Mouse (Mus musculus): ENCODE measurements around the gene Magi1. TPM values are rescaled to one million over a fixed set of nuclear protein-coding genes. Genes with fewer than 3 reads are reported as not detected.
A peak's percentile ranks its signal among the peaks of the same experiment; 100 is the strongest.

The Magi1 gene
- polyA plus RNA-seq, 1 experiment, result 2.3 TPM

- H3K9me3 ChIP-seq, result peaks cover 4% of the 10 kb centered on the region; the same call in 1 of the 2 replicates
- no peak overlapping the region for H3K4me3 ChIP-seq (replicated peaks)
These were observed 512.6 kb downstream of the Magi1 start for GRCm38 (mm10) chr6:93771081-93771480.

DNA sequence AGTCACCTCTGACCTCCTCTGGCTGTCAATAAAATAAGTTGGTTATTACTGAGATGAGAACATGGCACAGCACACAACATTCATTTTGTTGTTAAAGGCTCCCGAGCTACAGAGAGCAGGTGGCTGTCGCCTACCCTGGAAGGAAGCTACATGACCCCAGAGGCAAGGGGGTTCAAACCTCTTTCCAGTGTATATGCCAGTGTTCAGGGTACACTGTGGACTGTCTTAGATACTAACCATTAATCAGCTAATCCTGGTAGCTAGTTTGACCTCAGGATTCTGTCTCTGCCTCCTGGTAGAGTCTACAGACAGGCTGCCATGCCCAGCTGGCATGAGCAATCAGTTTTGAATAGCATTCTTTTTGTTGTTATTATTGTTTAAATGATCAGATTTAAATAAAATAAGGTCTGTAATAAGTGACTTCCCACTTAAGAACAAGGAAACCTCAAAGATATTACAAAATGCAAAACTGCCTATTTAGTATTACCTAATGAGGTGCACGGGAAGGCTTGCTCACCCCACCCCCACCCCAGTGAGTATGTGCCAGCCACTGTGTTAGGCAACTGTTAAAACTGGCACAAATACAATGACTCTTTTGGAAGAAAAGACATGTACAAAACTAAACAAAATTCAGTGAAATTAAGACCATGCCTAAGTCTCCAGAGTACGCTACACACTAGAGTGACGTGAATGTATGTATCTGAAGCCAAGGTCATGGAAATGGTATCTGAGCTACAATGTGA is 513.3 kb downstream of the Magi1 start:
- Histone ChIP-seq H3K36me3 (replicated peaks; ENCODE audit: low read length) (no peaks in the 10 kb centered on the region), H3K9me3 (peaks cover 4% of the 10 kb centered on the region; the same call in 1 of the 2 replicates), H3K4me3 (replicated peaks) (no peak overlapping the region), H3K4me1 (no peaks in the 10 kb centered on the region), H3K27me3 (replicated peaks) (no peaks in the 10 kb centered on the region)
- no peak for TF ChIP-seq FLI1 (IDR thresholded peaks at IDR 0.05; ENCODE audit: low read length)
- TF ChIP-seq GATA1 (IDR thresholded peaks at IDR 0.05; ENCODE audit: borderline replicate concordance, low read length), result no peak

More at GRCm38 (mm10) chr6:93771081-93771480, 512.6 kb downstream of the Magi1 start:
- no peak for TF ChIP-seq GATA1 (IDR thresholded peaks at IDR 0.05; ENCODE audit: borderline replicate concordance, low read length)
- TF ChIP-seq FLI1 (IDR thresholded peaks at IDR 0.05; ENCODE audit: low read length), result no peak
- Histone ChIP-seq H3K4me1 (no peaks in the 10 kb centered on the region), H3K27me3 (replicated peaks) (no peaks in the 10 kb centered on the region), H3K36me3 (replicated peaks; ENCODE audit: low read length) (no peaks in the 10 kb centered on the region)

DNA sequence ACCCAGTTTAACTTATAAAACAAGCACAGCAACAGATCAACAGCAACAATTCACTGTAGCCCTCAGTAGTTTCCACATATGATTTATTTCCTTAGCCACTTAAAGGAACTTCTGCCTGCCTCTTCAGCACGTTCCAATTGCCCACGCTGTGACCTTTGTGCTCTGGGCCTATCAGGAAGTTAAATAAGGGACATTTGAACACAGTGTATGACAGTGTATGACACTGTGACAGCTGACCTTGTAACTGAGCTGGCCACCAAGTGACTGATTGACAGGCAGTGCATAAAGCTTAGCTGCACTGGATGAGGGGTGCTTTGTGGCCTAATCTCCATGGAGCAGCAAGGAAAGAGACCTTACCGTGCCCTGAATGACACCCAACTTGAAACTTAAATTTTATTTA is 525.6 kb downstream of the Magi1 start:
- no peak for TF ChIP-seq FLI1 (IDR thresholded peaks at IDR 0.05; ENCODE audit: low read length)
- no peaks in the 10 kb centered on the region for H3K9me3 ChIP-seq
- H3K27me3 ChIP-seq (replicated peaks), result no peaks in the 10 kb centered on the region
- no peaks in the 10 kb centered on the region for H3K36me3 ChIP-seq (replicated peaks; ENCODE audit: low read length)
- H3K4me3 ChIP-seq (replicated peaks), result peak overlapping the region; percentile 10
- H3K4me1 ChIP-seq, result no peaks in the 10 kb centered on the region

- no peaks in the 10 kb centered on the region for H3K27me3 ChIP-seq (replicated peaks)
- TF ChIP-seq GATA1 (IDR thresholded peaks at IDR 0.05; ENCODE audit: borderline replicate concordance, low read length), result no peak
- no peak for TF ChIP-seq FLI1 (IDR thresholded peaks at IDR 0.05; ENCODE audit: low read length)
These were observed 526.2 kb downstream of the Magi1 start for GRCm38 (mm10) chr6:93757353-93758087.

GRCm38 (mm10) chr6:93743145-93743544 is 540.6 kb downstream of the Magi1 start:
- H3K4me3 ChIP-seq (replicated peaks), result no peak overlapping the region
- peaks cover 18% of the 10 kb centered on the region; the same call in 1 of the 2 replicates for H3K9me3 ChIP-seq
- TF ChIP-seq FLI1 (IDR thresholded peaks at IDR 0.05; ENCODE audit: low read length) (no peak), GATA1 (IDR thresholded peaks at IDR 0.05; ENCODE audit: borderline replicate concordance, low read length) (no peak)
- no peaks in the 10 kb centered on the region for H3K36me3 ChIP-seq (replicated peaks; ENCODE audit: low read length)
- no peaks in the 10 kb centered on the region for H3K27me3 ChIP-seq (replicated peaks)
- no peaks in the 10 kb centered on the region for H3K4me1 ChIP-seq

More at GRCm38 (mm10) chr6:93757353-93758087, 526.2 kb downstream of the Magi1 start:
- no peaks in the 10 kb centered on the region for H3K9me3 ChIP-seq
- H3K4me1 ChIP-seq, result no peaks in the 10 kb centered on the region
- H3K4me3 ChIP-seq (replicated peaks), result no peak overlapping the region
- H3K36me3 ChIP-seq (replicated peaks; ENCODE audit: low read length), result no peaks in the 10 kb centered on the region

- Histone ChIP-seq H3K27me3 (replicated peaks) (no peaks in the 10 kb centered on the region), H3K4me1 (no peaks in the 10 kb centered on the region), H3K9me3 (peaks cover 12% of the 10 kb centered on the region; the same call in 1 of the 2 replicates), H3K4me3 (replicated peaks) (no peak overlapping the region), H3K36me3 (replicated peaks; ENCODE audit: low read length) (no peaks in the 10 kb centered on the region)
- TF ChIP-seq GATA1 (IDR thresholded peaks at IDR 0.05; ENCODE audit: borderline replicate concordance, low read length) (no peak), FLI1 (IDR thresholded peaks at IDR 0.05; ENCODE audit: low read length) (no peak)
These were observed 543.9 kb downstream of the Magi1 start for GRCm38 (mm10) chr6:93739786-93740185.

DNA sequence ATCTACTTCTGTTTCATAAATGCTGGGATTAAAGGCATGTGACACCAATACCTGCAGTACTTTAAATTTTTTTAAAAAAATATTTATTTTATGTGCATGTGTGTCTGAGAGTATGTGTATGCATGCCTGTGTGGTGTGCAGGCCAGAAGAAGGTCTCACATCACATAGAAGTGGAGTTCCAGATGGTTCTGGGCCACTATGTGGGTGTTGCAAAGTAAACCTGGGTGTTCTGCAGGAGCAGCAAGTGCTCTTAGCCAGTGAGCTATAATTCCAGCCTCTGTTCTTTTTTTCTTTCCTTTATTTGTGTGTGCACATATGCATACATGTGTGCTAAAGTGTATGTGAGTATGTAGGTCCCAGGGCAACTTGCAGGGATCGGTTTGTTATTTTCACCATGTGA is 546.6 kb downstream of the Magi1 start:
- peaks cover 11% of the 10 kb centered on the region; the same call in 1 of the 2 replicates for H3K9me3 ChIP-seq
- no peak for TF ChIP-seq FLI1 (IDR thresholded peaks at IDR 0.05; ENCODE audit: low read length)
- TF ChIP-seq GATA1 (IDR thresholded peaks at IDR 0.05; ENCODE audit: borderline replicate concordance, low read length), result no peak
- H3K4me3 ChIP-seq (replicated peaks), result no peak overlapping the region
- H3K4me1 ChIP-seq, result no peaks in the 10 kb centered on the region
- no peaks in the 10 kb centered on the region for H3K36me3 ChIP-seq (replicated peaks; ENCODE audit: low read length)
- H3K27me3 ChIP-seq (replicated peaks), result no peaks in the 10 kb centered on the region

DNA sequence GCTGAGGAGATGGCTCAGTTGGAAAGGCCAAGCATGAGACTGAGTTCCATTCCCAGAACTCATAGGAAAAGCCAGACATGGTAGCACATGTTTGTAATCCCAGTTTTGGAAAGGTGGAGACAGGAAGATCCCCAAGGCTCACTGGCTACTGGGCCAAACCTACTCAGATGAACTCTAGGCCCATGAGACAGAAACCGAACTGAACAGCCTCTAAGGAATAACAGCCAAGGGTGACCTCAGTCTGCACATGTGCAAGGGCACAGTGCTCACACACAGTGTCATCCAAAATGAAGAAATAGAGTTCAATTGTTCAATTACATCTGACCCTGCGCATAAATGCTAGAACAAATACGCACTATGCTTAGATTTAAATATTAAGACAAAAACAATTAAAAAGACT is 547.6 kb downstream of the Magi1 start:
- H3K4me3 ChIP-seq (replicated peaks), result no peak overlapping the region
- no peak for TF ChIP-seq FLI1 (IDR thresholded peaks at IDR 0.05; ENCODE audit: low read length)
- no peak for TF ChIP-seq GATA1 (IDR thresholded peaks at IDR 0.05; ENCODE audit: borderline replicate concordance, low read length)
- no peaks in the 10 kb centered on the region for H3K4me1 ChIP-seq
- peaks cover 13% of the 10 kb centered on the region for H3K9me3 ChIP-seq
- no peaks in the 10 kb centered on the region for H3K36me3 ChIP-seq (replicated peaks; ENCODE audit: low read length)
- H3K27me3 ChIP-seq (replicated peaks), result no peaks in the 10 kb centered on the region

DNA sequence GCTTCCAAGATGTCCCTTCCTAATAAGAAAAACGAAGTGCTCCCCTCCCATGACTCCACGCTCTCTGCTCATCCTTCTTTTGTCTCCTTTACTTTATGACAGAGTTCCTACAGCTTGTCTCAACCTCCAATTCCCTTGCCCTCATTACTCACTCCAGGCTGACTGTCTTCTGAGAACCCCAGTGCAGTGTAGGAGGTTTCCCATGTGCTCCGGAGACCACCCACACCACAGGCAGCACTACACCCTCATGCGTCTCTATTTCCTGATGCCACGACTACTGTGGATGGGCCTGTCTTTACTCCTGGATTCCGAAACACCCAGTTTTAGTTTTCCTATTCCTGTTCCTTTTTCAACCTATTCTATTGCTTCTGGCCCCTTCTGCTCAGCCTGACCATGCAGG is 549.9 kb downstream of the Magi1 start:
- Histone ChIP-seq H3K36me3 (replicated peaks; ENCODE audit: low read length) (no peaks in the 10 kb centered on the region), H3K27me3 (replicated peaks) (no peaks in the 10 kb centered on the region), H3K4me1 (no peaks in the 10 kb centered on the region), H3K9me3 (peaks cover 11% of the 10 kb centered on the region), H3K4me3 (replicated peaks) (no peak overlapping the region)
- TF ChIP-seq GATA1 (IDR thresholded peaks at IDR 0.05; ENCODE audit: borderline replicate concordance, low read length), result no peak
- no peak for TF ChIP-seq FLI1 (IDR thresholded peaks at IDR 0.05; ENCODE audit: low read length)

DNA sequence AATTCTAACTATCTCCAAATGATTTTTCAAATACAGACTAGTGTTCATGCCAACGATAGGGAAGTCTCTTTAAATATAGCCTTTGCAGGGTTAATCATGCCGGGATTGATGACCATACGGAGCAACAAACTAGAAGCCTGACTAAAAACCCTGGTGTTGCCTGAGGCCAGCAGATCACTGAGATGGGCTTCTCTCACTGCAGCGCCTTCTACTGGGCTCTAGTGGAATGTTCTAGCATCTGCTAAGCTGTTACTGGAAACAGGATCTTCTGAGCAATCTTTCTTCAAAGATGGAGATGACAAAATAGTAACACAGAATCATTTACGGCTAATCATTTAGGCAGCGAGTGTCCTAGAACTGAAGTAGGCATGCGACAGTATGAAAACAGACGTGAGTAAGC is 554.0 kb downstream of the Magi1 start:
- Histone ChIP-seq H3K27me3 (replicated peaks) (no peaks in the 10 kb centered on the region), H3K36me3 (replicated peaks; ENCODE audit: low read length) (no peaks in the 10 kb centered on the region), H3K4me1 (no peaks in the 10 kb centered on the region), H3K4me3 (replicated peaks) (no peak overlapping the region), H3K9me3 (peaks cover 16% of the 10 kb centered on the region)
- no peak for TF ChIP-seq GATA1 (IDR thresholded peaks at IDR 0.05; ENCODE audit: borderline replicate concordance, low read length)
- no peak for TF ChIP-seq FLI1 (IDR thresholded peaks at IDR 0.05; ENCODE audit: low read length)

Data from megakaryocyte, embryonic 14.5 days (primary cell).